Mouse (Mus musculus) splenic B cell, adult 2 months (primary cell): ENCODE measurements around the gene Vcl.
A peak's percentile ranks its signal among the peaks of the same experiment; 100 is the strongest.

ENCODE experiments used
- DNase-seq: peaks from one replicate; pipeline ENCODE4 v3.0.0-alpha.2; 2011; ENCODE audit warnings: low read depth, low spot score
- H3K27me3 ChIP-seq: 2 replicates; pipeline ENCODE4 v1.6.1; 2012; ENCODE audit warnings: mild to moderate bottlenecking, low read length, moderate library complexity, mixed read lengths; ENCODE audit not compliant: control insufficient read depth, poor library complexity, insufficient read depth, severe bottlenecking
- H3K36me3 ChIP-seq: 2 replicates; pipeline ENCODE4 v1.6.1; 2012; ENCODE audit warnings: mild to moderate bottlenecking, low read length, moderate library complexity, mixed read lengths; ENCODE audit not compliant: control insufficient read depth, poor library complexity, insufficient read depth, severe bottlenecking

Gene Vcl

DNA sequence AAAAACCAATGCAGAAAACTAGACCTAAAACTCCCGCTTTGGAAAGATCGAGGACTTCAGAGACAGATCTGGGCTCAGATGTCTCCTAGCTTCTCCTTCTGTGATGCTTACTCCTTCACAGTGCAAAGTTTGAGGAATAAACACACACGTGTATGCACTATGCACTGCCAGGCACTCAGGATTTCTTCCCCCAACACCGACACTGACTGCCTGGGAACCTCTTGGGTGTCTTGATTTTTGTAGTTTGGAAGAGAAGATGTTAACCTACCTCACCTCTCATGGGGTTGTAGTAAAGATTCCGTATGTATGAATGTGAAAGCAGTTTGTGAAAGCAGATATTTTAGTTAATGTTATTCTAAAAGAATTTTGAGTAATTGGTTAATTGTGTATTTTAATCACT, 88.7 kb downstream of the Vcl start:
- H3K27me3 ChIP-seq: no peaks in the 10 kb centered on the region
- H3K36me3 ChIP-seq: peaks cover 4% of the 10 kb centered on the region; the same call in 1 of the 2 replicates
- DNase-seq: no peak

DNA sequence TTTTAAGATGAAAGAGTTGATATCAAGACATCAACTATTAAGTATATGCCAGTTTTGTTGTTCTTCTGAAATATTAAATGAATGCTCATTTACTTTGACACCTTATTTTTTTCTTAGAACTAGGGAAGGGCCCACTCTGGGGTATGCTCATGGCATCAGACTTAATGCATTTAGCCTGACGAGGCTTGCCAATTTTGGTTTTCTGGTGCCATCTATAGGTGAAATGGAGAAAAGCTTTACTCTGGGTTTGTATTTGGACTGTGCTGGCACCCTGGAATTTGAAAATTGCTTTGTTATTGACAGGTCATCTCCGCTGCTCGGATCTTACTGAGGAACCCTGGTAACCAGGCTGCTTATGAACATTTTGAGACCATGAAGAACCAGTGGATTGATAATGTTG, 89.8 kb downstream of the Vcl start:
- Histone ChIP-seq H3K36me3 (peaks cover 4% of the 10 kb centered on the region; the same call in 1 of the 2 replicates), H3K27me3 (no peaks in the 10 kb centered on the region)
- peak; percentile 67 for DNase-seq

DNA sequence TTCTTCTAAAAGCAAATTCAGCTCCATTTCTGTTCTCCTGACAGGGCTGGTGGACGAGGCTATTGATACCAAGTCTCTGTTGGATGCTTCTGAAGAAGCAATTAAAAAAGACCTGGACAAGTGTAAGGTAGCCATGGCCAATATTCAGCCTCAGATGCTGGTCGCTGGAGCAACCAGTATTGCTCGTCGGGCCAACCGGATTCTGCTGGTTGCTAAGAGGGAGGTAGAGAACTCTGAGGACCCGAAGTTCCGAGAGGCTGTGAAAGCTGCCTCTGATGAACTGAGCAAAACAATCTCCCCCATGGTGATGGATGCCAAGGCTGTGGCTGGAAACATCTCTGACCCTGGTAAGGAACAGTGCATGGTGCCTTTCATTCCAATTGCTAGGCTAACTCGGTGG, 91.2 kb downstream of the Vcl start:
- Histone ChIP-seq H3K27me3 (no peaks in the 10 kb centered on the region), H3K36me3 (peaks cover 2% of the 10 kb centered on the region; the same call in 1 of the 2 replicates)
- no peak for DNase-seq

DNA sequence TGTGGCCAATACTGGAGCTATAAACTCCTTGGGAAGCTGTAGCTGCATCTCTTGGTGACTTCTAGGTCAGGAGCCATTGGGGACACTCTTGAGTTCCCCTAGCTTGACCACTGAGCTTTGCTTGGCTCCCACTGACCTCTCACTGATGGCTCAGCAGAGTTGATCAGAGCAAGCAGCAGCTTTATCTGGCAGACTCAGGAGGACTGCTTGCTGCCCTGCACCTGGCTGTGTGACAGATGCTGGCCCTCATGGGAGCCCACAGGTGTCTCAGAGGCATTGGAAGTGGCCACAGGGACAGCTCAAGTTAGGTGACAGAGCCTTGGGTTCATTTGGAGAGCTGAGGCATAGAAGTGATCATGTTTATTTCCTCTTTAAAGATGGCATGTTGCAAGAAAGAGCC, 98.3 kb downstream of the Vcl start:
- H3K36me3 ChIP-seq: no peaks in the 10 kb centered on the region; the same call in 1 of the 2 replicates
- H3K27me3 ChIP-seq: no peaks in the 10 kb centered on the region
- DNase-seq: no peak

DNA sequence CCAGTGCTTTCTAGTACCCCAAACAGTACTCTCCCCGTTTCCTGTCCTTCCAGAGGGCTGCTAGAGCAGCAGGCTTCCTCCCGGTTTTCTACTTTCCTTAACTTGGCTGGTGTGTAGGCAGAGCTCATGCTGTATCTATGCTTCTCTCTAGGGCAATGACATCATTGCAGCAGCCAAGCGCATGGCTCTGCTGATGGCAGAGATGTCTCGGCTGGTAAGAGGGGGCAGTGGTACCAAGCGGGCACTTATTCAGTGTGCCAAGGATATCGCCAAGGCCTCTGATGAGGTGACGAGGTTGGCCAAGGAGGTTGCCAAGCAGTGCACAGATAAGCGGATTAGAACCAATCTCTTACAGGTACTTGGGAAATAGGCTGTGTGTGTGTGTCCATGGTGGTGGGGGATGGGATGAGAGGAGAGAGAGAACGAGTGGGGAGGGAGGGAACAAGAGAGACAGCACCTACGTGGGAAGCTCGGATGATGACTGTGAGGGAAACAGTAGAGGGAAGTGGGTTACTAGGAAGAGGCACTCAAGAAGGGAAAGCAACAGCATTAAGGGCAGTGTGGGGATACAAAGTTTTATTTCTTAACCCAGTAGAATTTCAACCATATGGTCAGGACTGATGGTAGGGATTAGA, 99.9 kb downstream of the Vcl start:
- peaks cover 5% of the 10 kb centered on the region; the same call in 1 of the 2 replicates for H3K36me3 ChIP-seq
- no peak for DNase-seq
- H3K27me3 ChIP-seq: no peaks in the 10 kb centered on the region

DNA sequence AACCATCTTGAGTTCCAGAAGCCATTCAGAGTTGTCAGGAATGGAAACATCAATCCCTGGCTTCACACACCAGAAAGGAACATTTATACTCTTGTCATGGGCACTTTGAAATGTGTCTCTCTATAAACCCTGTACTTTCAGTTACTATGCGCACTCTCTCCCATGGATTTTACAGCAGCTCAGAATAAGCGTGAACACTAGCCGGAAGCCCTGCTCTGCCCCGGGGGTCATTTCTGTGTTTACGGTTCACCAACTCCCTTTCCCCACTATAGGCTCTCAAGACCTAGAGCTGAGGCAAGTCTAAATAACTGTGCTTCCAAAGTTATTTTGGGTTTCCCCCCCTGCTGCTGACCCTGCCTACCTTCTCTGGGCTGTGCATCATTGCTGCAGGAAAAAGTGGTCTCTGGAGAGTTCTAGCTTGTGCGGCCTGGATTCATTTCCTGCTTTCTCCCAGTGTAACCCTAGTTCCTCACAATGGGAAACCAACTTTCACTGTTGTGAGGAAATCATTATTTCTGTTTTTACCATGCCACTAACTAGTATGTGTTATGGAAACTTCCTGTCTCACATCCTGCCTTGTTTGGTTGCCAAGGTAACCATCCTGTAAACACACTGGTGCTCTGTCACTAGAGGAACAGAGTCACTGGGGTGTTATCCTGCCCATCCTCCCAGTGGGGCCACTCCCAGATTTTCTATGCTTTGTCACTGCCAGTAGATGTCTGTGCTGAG, 102.7 kb downstream of the Vcl start:
- H3K36me3 ChIP-seq: peaks cover 11% of the 10 kb centered on the region
- DNase-seq: peak; percentile 82
- no peaks in the 10 kb centered on the region for H3K27me3 ChIP-seq

DNA sequence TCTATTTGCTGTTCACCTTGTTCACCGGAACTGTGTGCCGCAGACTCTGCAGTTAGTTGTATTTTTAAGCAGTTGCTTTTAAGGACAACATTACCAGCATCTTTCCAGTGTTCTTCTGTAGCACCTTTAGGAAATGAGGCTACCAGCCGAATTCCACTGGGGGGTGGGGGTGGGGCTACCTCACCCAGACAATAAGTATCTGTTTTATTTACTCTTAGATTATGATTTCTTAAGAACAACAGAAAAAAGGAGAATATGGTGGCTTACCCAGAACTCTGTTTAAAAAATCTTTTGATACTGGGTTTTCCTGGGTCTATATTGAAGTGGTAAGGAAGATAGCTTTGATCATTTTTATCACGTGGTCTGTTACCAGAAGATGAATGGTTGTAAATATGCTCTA, 105.1 kb downstream of the Vcl start:
- DNase-seq: no peak
- H3K27me3 ChIP-seq: no peaks in the 10 kb centered on the region
- H3K36me3 ChIP-seq: peaks cover 14% of the 10 kb centered on the region

DNA sequence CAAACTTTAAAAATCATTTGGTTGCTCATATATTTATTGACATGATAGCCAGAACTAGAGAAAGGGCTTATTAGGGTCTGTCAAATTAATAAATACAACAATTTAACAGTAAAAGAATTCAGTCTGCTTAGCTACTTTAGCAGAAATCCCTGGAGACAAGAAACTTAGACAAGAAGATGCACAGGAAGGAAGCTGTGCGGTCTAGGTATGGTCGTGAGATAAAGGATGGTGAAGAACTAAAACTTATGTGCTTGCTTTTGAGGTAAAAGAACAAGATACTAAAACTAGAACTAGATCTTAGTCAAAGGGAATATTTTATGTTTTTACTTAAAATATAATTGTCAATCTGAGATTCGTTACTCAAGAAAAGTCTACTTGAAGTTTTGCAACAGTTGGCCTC, 105.6 kb downstream of the Vcl start:
- H3K27me3 ChIP-seq: no peaks in the 10 kb centered on the region
- no peak for DNase-seq
- peaks cover 14% of the 10 kb centered on the region for H3K36me3 ChIP-seq

DNA sequence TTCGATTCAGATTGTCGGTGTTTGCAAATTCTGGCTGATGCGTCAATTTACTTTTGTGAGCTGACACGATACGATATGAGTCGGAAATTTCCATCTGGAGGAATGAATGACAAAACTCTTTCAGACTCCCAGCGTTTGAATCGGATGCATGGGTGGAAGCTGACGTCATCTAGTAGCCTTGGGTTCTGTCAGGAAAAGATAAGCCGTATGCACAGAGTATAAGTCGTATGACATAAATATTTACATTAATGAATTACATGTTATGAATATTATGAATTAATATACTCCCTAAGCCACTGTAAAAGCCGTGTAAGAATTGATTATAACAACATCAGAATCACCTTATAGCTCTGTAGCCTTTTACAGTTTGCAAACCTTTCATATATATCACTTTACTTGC, 109.9 kb downstream of the Vcl start:
- DNase-seq: no peak
- Histone ChIP-seq H3K36me3 (peaks cover 15% of the 10 kb centered on the region), H3K27me3 (no peaks in the 10 kb centered on the region)

DNA sequence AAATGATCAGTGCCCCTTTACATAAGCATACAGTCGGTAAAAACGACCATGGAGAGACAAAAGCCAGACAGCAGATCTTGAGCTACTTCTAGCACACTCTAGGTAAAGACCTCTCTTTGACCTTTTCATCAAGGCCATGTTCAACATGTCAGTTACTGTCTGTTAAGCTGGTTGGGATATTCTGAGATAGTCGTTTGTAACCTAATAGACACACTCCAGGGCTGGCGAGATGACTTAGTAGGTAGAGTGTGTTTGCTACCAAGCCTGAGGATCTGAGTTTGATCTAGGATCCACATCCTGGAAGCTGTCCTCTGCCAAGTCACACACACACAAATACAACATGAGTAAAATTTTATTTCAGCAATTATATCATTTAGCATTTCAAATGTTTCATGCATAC, 110.4 kb downstream of the Vcl start:
- H3K36me3 ChIP-seq: peaks cover 12% of the 10 kb centered on the region

DNA sequence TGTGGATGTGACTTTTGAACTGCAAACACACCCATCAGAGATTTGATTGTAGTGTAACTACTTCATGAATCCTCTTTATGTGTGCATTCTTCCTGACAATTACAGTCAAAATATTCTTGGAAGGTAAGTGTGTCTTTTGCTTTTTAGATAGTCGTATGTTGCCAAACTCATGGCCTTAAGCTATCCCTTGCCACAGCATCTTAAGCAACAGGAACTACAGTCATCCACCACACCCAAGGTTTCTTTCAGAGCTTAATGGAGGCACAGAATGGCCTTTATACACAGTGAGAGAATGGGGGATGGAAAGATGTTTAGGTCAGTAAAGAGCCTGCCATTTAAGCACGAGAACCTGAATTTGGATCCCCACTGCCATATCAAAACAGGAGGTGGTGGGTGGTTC, 118.6 kb downstream of the Vcl start:
- Histone ChIP-seq H3K36me3 (0 out of 2 replicates have a peak, but pooled peaks cover under 1% of the 10 kb centered on the region), H3K27me3 (no peaks in the 10 kb centered on the region)
- DNase-seq: no peak

More for the DNA sequence above, 110.4 kb downstream of the Vcl start:
- no peak for DNase-seq
- no peaks in the 10 kb centered on the region for H3K27me3 ChIP-seq

DNA sequence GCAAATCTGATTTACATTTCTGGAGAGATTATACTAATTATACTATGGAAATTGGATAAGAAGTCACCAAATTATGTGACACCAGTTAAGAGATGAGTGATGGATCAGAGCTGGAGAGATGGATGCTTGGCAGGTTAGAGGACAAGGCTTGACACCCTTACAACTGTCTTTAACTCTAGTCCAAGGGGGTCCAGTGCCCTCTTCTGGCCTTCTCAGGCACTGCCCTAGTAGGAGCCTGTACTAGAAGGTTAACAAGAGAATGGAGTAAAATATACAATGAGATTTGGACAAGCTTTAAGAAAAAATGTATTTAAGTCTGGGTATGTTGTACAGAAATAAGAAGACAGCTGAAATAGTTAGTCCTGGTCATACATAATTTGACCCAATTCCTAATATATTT, 119.7 kb downstream of the Vcl start:
- peak; percentile 68 for DNase-seq
- Histone ChIP-seq H3K27me3 (no peaks in the 10 kb centered on the region), H3K36me3 (no peaks in the 10 kb centered on the region)

DNA sequence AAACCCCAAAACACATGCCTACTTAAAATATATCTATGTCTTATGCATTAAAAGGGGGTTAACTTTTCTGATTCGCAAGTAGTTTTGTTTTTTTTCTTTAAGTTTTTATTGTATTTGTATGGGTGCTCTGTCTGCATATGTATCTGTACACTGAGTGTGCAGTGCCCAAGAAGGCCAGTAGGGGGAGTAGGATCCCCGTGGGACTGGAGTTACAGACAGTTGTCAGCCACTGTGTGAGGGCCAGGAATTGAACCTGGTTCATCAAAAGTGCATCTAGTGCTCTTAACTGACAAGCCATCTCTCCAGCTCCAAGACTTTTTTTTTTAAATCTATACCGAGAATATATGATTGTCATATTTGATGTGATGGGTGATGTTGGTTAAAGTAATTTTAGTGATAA, 121.5 kb downstream of the Vcl start:
- DNase-seq: peak; percentile 76
- no peaks in the 10 kb centered on the region for H3K36me3 ChIP-seq

DNA sequence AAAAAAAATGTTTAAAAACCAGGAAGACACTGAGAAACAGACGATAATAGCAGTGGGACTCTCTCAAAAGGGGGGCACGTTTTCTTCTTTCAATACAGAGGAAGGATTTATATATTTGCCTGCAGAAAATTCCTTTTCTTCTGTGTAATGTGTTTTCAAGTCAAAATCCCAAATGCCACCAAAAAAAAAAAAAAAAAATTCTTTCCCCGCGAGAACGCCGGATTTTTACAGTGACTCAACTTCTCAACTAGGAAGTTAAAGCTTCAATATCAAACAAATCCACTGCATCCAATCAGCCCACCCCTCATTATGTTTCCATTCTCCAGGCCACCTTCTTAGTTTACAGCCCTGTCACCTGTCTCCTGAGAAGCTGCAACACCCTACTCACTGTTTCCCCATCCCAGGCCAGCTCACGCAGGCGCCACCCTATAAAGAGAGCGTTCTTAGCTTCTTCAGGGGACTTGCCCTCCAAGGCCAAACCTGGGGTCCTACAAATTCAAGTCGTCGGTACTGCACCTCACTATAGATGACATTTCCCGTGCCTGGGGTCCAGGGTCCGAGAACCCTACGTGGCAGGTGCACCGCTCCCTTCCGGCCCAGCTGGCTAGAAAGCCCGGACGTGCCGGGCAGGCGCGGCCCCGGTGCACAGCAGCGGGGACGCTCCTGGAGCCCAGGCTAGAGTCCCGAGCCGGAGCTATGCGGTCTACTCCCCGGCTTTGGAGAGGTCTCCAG, 122.3 kb downstream of the Vcl start:
- Histone ChIP-seq H3K27me3 (no peaks in the 10 kb centered on the region), H3K36me3 (no peaks in the 10 kb centered on the region)
- no peak for DNase-seq

More for the DNA sequence above, 121.5 kb downstream of the Vcl start:
- no peaks in the 10 kb centered on the region for H3K27me3 ChIP-seq
